Mouse (Mus musculus): ENCODE data around the gene Tfrc. TPM values are rescaled to one million over a fixed set of nuclear protein-coding genes. Genes with fewer than 3 reads are reported as not detected.

The Tfrc gene
- total RNA-seq, 2 experiments from 2014 or later: 139 to 148 TPM

DNA sequence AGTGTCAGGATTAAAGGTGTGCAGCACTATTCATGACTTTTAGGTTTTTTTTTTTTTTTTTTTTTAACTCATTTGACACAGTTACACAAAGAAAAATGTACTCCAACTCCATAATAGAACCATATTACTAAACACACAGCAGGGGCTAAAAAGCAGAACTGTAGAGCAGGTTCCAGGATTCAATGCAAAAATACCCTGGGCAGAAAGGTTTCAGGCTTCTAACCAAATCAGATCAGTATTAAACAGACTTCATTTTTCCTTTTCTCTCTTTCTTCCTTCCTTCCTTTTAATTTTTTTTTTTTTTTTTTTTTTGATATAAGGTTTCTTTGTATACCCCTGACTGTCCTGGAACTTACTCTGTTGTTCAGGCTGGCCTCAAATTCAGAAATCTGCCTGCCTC, 41.7 kb downstream of the Tfrc start:
- DNase-seq: no peak

DNA sequence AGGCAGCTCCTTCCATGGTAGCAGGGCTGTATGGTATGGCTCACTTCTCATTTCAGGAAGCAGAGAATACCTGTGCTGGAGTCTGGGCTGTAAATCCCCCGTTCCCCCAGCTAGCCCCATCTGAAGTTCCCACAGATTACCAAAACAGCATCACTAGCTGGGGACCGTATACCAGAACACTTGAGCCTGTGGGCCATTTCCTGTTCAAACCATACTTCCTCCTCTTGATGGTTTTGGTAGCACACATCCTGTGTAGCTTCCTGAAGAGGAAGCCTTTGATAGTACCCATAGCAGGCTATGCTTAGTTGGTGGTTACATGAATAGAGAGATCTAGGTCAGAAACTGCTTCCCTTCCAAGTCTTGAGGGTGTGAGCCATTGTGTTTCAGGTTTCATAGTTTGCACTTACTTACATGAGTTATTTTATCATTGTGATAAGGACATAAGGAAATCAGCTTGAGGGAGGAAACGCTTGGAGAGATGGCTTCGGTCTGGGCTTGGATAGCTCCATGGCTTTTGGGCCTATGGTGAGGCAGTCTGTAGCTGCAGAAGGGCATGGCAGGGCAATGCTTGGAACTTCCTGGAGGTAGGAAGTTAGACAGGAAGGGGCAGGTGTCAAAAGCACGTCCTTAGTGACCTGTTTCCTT, 42.4 kb downstream of the Tfrc start:
- no peak for DNase-seq

DNA sequence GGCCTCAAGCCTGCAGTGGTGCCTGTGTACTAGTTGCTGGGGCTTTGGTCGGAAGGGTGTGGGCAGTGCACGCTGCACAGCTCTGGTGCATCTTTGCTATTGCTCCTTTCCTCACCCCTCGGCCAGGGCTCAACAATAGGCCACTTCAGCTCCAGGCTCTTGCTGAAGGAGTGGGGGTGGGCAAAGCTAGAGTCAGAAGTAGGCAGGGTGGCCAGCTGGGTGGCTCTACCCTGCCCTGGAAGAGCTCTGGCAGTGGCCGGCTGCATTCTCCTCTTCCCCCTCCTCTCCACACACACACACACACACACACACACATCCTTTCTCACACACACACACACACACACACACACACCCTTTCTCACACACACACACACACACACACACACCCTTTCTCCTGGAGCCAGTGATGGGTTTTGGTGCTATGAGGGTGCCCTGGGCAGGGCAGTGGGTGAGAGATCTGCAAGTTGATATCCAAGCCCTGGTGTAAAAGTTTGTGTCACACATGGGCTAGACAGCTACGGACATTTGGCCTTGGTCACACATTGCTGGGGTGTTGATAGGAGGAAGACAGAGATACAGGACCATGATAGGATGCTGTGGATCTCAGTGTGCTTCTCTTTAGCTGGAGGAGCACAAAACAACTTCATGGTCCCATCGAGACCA, 45.5 kb downstream of the Tfrc start:
- DNase-seq: no peak

DNA sequence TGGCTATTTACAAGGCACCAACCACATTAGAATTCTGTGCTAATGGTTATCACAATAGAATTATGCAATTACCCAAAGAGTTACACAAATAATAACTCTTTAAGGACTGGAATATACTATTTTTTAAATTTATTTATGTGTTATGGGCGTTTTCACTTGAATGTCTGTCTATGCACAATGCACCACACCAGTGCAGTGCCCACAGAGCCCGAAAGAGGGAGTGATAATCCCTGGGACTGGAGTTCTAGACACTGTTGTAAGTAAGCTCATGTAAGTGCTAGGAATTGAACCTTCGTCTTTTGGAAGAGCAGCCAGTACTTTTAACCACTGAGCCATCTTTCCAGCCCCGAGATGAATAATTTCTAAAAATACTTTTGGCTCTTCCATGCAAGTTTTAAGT, 46.8 kb downstream of the Tfrc start:
- no peak for DNase-seq

DNA sequence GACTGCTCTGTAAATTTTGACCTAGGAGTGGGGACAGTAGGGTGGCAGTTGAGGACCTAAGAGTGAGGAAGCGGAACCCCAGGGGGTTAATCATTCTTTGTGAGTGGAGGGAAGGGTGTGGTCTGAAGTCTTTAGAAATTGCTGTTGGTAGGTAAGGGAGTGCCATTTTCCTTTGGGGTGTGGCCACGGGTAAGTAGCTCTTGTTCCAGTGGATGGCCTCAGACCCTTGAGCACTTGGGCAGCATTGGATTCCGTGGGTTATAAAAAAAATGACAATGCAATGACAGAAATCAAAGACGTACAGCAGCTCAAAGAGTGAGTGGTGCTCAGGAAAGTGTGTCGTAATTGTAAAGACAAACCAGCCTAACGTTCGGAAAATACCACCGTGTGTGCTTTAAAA, 47.6 kb downstream of the Tfrc start:
- DNase-seq: no peak

DNA sequence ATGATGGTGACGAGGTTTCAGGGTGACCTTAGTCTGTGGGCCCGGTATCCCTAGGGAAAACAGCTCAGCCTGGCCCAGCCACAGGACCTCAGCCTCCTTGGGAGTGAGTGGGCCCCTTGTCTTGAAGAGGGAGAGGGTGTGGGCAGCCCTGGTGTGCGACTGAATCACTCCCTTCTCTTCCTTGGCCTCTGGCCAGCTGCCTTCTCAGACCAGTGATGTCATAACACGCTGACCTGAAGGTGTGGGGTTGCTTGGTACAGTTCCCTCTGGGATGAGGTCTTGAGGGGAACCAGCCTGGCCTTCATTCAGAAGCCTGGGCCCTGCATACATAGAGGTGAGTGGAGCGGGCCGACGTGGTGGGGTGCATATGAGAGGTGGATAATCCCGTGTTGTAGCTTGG, 48.1 kb downstream of the Tfrc start:
- DNase-seq: peak; percentile 72

DNA sequence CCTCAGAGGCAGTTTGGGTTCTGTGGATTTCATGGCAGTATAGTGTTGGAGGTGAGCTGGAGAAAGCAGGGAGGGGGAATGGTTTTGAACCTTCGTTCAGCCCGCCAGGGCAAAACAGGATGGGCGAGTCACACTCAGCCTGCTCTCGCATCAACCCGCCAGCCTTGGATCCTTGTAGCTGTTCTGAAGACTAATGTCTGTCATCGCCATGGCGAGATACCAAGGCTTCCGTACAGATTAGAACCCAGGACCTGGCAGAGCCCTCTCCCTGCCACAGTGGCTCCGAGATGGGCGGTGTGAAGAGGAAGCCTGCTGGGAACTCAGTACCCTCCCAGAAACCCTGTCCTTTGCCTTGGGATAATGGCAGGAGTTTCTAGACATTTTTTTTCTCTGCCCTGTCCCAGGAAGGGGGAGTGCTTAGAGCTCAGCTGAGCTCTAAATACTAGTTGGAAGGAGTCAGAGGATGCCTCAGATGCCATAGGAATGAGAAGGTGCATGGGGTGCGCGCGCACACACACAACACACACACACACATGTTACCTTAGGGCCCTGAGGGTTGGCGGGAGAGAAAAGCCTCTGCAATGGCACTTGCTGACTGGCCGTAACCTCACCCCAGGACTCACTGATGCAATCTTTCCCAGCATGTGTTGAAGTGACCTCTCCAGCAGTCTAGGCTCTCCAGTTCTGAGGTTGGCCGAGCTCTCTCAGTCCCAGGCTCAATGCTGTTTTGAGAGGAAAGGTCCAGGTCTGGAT, 49.0 kb downstream of the Tfrc start:
- DNase-seq: no peak

DNA sequence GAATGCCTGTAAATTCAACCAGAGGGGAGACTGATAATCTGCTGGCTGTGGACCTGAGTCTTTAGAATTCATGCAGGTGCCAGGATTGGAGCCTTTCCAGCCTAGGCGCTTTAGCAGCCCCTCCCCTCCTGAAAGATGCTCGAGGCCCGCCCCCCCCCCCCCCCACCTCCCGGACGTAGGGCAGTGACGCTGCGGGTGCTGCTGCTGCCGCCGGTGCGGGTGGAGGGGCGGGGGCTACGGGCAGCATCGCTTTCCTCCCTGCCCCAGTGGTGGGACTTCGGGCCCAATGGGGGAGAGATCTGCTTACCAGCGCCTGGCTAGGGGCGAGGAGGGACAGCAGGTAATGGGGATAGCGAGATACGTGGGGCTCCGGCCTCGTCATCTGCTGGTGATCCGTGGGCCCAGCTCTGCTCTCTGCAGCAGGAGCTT, 50.0 kb downstream of the Tfrc start:
- DNase-seq: no peak

DNA sequence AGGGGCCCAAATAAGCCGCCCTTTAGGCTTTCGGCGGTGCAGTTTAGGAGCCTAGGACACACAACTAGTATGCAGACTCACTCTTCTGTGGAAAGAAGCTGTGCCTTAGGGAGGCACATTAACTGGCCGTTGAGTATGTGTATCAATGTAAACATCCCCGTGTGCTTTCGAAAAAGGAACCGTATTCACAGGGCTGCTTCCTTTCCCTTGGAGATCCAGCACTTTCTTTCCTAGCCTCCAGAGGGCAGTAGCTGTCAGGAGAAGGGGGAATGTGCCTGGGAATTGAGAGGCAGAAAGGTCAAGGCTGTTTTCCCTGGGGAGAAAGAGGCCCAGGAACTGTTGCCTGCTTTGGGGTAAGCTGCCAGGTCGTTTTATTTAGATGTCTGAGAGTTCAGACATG, 50.7 kb downstream of the Tfrc start:
- peak; percentile 83 for DNase-seq

DNA sequence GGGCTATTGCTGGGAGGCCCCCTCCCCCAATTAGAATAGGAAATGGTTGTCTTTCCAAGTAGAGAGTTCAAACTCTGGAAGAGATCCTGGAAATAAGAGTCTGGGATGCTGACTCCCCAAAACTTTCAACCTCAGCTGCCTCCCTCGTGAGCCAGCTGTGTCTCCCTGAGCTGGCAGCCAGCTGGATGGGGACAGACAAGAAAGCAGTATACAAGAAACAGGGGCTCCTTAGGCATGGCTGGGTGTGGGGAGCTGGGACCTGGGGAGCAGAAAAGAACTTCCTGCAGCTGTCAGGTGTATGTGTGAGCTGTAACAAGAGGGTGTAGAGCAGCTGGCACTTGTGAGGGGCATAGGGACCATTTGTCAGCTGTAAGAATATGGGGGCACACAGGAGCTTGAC, 51.4 kb downstream of the Tfrc start:
- DNase-seq: no peak

DNA sequence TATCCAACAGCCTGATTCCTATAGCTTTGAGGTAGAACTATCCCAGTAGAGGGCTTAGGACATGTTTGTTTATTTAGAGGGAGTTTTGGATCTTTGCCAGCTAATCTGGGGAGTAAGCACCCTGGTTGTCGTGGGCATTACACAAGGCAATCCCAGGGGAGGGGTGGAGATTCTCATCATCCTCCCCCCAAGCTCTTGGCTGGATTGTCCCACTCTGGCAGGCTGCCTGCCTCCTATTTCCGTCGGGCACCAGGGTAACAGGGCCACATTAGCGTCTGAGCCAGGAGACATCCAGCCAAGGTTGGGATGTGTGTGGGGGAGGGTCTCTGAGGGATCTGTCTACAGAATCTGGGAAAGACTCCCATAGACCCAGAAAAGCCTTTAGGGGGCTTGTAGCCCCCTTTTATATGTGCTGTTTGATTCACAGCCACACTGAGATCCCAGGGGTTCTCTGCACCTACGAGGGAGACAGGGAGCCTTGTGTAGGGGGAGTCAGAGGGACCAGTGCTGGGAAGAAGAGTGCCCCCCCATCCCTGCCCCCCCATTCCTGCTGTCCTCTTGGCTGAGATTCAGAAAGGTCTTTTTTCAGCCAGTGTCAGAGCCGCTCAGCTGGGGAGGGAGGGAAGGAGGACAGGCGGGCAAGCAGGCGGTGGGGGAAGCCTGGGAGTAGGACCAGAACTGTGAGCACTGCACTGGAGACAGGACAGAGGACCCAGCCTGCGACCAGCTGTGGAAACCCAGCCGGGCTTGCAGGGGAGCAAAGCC, 52.0 kb downstream of the Tfrc start:
- peak; percentile 84 for DNase-seq

DNA sequence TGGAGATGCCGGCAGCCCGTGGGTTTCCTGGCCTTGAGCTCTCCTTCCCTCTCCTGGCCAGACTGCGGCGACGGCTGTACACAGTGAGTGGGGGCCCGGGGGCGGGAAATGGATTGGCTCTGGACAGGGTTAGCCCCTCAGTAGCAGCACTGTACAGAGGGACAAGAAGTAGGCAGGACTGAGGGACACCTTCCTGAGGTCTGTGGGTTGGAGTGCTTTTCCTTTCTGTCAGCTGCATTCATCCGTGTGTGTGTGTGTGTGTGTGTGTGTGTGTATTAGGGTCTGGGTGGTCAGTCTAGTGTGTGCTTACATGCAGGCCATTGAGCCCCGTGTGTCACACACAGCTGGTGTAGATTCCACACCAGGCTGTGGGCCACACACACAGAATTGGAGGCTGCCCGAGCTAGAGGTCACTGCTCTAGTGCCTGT, 52.8 kb downstream of the Tfrc start:
- DNase-seq: peak; percentile 49

DNA sequence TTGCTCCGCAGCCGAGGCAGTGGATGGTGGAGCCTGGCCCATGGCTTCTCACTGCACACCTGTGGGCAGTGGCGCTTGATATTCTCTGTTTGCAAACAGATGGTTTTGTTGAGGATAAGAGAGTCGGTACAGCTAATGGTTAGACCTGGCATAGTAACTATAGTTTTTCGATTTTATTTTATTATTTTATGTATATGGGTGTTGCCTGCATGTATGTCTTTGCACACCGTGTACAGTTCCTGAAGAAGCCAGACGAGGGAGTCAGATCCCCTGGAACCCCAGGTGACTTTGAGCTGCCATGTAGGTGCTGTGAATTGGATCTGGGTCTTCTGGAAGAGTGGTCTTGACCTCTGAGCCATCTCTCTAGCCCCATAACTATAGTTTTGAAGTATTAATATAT, 53.7 kb downstream of the Tfrc start:
- no peak for DNase-seq

DNA sequence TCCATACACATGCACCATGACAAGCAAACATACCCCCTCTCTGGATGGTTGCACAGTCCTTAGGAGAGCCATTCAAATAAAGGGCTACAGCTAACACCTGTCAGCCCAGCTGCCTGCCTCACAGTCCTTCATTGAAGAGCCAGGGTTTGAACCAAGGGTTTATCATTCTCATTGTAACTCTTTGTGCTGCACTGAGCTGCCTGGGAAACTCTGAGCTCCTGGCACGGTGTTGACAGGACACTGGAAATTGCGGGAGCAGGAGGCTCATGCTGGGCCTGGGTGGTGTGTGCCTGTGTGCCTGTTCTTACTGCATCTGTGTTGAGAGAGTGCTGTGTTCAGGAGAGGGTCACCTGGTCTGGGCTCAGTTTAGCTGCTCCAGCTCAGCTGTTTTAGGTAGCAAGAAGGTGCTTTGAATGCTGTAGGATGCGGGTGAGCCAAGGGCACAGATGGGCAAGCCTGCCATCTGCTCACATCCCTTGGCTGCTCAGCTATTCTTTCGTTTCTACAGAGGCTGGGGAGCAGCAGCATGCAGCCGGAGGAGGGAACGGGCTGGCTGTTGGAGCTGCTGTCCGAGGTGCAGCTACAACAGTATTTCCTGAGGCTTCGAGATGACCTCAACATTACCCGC, 54.6 kb downstream of the Tfrc start:
- no peak for DNase-seq

DNA sequence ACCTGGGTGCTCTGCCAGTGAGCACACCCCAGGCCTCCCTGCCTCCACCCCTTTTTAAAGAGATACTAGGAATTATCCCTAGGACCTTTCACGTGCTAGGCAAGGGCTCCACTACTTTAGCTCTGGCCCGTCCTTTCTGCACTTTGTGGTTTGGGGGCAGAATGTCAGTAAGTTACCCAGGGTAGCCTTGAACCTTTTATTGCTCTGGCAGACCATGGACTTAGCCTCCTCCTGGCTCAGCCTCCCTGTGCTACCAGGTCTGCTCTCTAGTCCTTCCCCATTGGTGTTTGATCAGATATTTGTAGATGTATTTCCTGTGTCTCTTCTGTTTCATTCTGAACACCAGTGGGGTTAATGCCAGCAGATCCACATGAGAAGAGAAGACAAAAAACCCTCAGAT, 55.5 kb downstream of the Tfrc start:
- DNase-seq: no peak

DNA sequence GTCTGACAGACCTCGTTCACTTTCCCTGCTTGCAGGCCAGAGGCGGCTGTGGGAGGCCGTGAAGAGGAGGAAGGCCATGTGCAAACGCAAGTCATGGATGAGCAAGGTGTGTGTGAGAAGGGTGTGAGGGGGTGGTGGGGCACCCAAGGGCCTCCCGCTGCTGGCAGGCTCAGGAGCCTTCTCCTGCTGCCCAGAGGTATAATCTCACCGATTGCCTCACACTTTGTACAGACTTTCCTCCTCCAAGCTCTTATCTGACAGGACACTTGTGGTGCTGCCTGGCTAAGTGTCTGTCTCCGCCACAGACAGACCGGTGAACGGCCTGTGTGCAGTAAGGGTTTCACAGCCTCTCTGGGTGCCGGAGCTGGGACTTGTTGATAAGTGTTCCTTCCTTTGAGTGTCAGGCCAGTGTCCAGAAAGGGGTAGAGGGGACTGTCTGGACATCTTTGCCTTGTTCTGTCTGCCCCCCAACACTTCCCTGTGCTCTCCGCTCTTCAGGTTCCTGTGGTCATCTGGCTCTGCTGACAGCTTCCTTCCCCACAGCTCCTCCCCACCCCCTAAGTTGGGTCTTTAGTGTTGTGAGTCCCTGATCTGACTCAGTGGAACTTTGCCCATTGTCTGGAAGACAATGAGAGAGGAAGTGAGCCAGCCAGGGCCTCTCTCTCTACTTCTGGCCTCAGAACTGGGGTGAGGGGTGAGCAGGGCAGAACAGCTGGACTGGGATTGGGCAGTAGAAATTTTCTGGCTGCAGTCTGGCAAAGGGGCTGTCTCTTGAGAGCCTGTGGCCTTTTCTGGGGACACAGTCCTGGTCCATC, 57.3 kb downstream of the Tfrc start:
- DNase-seq: peak; percentile 54

DNA sequence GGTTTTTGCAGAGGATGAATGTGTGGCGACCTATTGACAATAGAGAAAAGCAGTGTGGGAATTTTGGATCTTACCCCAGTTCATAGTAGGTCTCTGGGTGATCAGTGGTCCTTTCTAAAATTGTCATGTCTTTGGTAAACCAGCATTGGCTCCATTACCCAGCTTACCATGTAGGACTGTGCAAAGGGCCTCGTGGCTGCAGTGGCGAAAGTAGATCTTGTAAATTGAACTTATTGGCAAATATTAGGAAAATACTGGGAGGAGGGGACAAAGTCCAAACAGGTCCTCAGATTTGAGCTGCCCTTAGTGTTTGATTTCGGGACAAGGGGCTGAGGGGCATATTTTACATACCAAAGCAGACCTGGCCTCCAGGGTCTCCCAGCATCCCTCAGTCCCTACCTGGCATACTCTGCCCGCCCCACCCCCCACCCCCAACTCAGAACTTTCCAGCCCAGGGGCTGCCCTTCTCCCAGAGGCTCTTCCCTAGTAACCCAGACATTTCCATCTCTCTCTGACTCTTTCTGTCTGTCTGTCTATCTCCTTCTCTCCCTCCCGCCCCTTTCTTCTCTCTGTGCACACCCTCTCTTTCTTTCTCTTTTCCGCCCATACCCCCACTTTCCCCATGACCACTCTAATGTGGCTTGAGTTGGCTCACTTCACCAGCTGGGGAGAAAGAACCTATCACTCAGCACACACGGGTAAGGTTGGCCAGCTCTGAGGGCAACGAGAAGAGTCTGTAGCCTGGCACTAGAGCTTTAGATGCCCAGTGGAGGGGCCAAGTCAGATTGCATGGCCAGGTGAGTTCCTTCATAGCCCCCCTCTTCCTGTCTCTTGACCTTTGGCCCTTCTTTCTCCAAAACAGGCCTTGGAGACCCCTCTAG, 58.2 kb downstream of the Tfrc start:
- DNase-seq: no peak

DNA sequence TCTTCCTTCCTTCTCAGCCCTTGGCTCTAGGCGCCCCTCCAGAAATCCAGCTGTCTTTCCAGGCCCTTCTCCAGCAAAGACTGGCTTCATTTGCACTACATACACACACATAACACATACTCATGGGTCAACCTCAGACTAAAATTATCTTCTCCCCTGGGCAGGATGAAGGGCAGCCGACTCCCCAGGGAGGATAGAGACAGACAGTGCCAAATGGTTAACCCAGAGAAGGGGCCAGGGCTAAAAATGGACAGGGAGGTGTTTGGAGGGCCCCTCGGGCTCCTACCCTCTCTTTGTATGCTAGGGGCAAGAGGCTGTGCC, 58.8 kb downstream of the Tfrc start:
- no peak for DNase-seq

DNA sequence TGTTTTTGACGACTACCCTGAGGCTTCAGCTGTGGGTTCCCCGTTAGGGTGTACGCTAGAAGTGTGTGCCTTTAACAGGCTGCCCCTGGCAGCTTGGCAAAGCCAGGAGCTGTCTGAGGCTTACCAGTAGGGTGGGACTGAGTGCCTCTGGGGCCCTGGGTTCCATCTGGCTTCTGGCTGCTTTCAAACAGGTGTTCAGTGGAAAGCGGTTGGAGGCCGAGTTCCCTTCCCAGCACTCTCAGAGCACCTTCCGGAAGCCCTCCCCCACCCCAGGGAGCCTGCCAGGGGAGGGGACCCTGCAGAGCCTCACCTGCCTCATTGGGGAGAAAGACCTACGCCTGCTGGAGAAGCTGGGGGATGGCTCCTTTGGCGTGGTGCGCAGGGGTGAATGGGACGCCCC, 59.3 kb downstream of the Tfrc start:
- DNase-seq: no peak

DNA sequence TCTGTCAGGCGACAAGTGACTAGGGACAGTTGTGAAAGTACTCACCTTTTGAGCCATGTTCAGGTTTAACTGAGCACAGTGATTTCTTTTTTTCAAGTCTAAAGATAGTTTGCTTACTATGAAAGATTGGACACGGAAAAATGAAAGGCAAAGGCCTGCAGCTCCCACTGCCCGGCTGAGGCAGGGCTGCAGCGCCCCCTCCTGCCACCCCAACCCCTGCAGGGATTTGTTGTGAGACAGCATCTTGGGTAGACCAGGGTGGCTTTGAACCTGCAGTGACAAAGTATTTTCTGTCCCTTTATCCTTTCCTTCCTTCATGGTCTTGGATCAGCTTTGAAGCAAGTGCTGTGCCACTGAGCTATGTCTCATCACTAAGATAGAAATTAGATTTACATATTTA, 59.8 kb downstream of the Tfrc start:
- no peak for DNase-seq

DNA sequence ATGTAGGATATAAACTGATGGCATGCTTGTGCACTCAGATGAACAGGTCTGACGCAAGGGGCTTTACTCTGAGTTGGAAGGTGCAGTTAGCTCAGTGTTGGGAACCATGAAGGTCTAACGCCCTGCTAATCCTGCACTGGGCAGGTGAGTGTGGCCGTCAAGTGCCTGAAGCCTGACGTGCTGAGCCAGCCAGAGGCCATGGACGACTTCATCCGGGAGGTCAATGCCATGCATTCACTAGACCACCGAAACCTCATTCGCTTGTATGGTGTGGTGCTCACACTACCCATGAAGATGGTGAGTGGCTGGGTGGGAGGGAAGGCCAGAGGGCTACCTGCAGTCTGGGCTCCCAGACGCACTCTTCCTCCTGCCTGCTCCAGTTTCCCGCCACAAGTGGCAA, 60.5 kb downstream of the Tfrc start:
- no peak for DNase-seq
